Mouse (Mus musculus): ENCODE data around the gene Ptpre. TPM values are rescaled to one million over a fixed set of nuclear protein-coding genes. Genes with fewer than 3 reads are reported as not detected.
"Not testable (repeated sequence)": the region's sequence is repeated elsewhere in the genome, so short reads cannot be mapped to it uniquely, and the experiment has no call there.

The Ptpre gene
- polyA plus RNA-seq, 1 experiment = 2.4 TPM

DNA sequence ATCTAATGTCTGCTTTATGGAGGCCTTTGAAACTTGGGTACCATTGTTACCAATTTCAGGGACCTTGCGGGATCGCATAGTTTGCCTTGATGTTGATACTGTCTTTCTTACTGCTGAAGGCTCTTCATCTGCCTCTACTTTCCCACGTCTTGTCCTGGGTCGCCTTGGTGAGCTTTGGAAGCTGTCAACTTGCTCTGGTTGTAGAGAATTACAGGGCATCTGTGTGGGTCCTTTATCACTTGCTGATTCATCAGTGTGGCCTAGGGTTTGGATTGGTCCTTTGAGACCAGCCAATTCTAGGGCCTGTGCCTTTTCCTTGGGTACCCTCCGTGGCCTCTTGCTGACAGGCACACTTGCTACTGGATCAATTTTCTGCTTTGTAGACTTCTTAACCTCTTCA, 157.5 kb downstream of the Ptpre start:
- Histone ChIP-seq H3K4me3 (no peak overlapping the region), H3K79me2 (ENCODE audit: control insufficient read depth, insufficient read depth) (peaks cover 34% of the 10 kb centered on the region), H3K27me3 (ENCODE audit: control insufficient read depth, insufficient read depth, insufficient read length) (no peaks in the 10 kb centered on the region)

DNA sequence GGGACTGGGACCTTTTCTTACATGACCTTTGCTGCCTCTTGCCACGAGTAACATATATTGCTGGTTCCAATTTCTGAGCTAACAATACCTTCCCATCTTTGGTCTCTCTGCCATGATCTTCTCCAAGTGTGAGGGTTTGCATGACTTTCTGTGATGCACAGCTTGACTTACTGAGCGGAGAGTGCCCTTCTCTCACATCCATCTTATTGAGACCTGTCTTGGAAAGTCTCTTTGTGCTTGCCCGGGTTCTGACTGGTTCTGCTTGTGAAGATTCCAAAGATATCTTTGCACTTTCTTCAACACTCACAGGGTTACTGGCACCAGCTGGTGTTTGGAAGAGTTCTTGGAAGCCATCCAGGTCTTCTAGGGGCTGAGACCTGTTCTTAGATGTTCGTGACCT, 158.8 kb downstream of the Ptpre start:
- H3K36me3 ChIP-seq (ENCODE audit: control insufficient read depth, insufficient read depth) = peaks cover 50% of the 10 kb centered on the region
- no peak overlapping the region for H3ac ChIP-seq (ENCODE audit: control insufficient read depth, insufficient read length)
- TF ChIP-seq POLR2A (IDR thresholded peaks at IDR 0.05; ENCODE audit: insufficient read length, low read depth) (no peak), E2F4 (IDR thresholded peaks at IDR 0.05; ENCODE audit: insufficient read depth) (no peak), MYOD1 (IDR thresholded peaks at IDR 0.05; ENCODE audit: control insufficient read depth in 1 of 3, insufficient read length in 2 of 3, low read depth in 2 of 3) (no peak), TCF12 (IDR thresholded peaks at IDR 0.05; ENCODE audit: insufficient read depth, poor library complexity, severe bottlenecking) (no peak), REST (IDR thresholded peaks at IDR 0.05; ENCODE audit: insufficient read depth, insufficient read length) (no peak), USF1 (IDR thresholded peaks at IDR 0.05; ENCODE audit: low read depth) (no peak), MYOG (IDR thresholded peaks at IDR 0.05; ENCODE audit: control insufficient read depth in 1 of 3, insufficient read depth in 1 of 3, insufficient read length in 2 of 3, low read depth in 2 of 3) (no peak), POLR2AphosphoS2 (IDR thresholded peaks at IDR 0.05; ENCODE audit: insufficient read length, low read depth) (no peak), TCF3 (IDR thresholded peaks at IDR 0.05; ENCODE audit: insufficient read length, low read depth) (no peak), CEBPB (IDR thresholded peaks at IDR 0.05; ENCODE audit: insufficient read depth, poor library complexity, severe bottlenecking) (no peak), MAX (IDR thresholded peaks at IDR 0.05; ENCODE audit: low read depth) (no peak), SRF (IDR thresholded peaks at IDR 0.05; ENCODE audit: control insufficient read depth, insufficient read length, low read depth) (no peak)
- no peak overlapping the region for H3K4me2 ChIP-seq (ENCODE audit: low read depth)
- H3K4me3 ChIP-seq = no peak overlapping the region
- H3K79me2 ChIP-seq (ENCODE audit: control insufficient read depth, insufficient read depth) = peaks cover 34% of the 10 kb centered on the region
- no peaks in the 10 kb centered on the region for H3K27me3 ChIP-seq (ENCODE audit: control insufficient read depth, insufficient read depth, insufficient read length)

More for the DNA sequence above, 157.5 kb downstream of the Ptpre start:
- no peak for TF ChIP-seq POLR2AphosphoS2 (IDR thresholded peaks at IDR 0.05; ENCODE audit: insufficient read length, low read depth)
- no peak overlapping the region for H3ac ChIP-seq (ENCODE audit: control insufficient read depth, insufficient read length)
- H3K4me2 ChIP-seq (ENCODE audit: low read depth) = no peak overlapping the region
- peaks cover 46% of the 10 kb centered on the region for H3K36me3 ChIP-seq (ENCODE audit: control insufficient read depth, insufficient read depth)

DNA sequence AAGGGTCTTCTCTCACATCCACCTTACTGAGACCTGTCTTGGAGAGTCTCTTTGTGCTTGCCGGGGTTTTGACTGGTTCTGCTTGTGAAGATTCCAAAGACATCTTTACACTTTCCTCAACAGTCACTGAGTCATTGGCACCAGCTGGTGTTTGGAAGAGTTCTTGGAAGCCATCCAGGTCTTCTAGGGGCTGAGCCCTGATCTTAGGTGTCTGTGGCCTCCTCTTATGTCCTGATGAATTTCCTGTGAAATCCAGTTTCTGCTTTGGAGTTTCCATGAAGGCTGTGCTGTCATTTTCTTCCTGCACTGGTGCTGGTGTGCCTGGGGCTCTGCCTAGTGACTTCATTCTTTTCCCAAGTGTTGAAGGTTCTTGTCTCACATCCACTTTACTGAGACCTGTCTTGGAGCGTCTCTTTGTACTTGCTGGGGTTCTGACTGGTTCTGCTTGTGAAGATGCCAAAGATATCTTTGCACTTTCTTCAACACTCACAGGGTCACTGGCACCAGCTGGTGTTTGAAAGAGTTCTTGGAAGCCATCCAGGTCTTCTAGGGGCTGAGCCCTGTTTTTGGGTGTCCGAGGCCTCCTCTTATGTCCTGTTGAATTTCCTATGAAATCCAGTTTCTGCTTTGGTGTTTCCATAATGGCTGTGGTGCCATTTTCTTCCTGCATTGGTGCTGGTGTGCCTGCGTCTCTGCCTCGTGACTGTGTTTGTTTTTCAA, 159.9 kb downstream of the Ptpre start:
- peaks cover 34% of the 10 kb centered on the region for H3K79me2 ChIP-seq (ENCODE audit: control insufficient read depth, insufficient read depth)
- not testable (repeated sequence) for H3ac ChIP-seq (ENCODE audit: control insufficient read depth, insufficient read length); H3K27me3 ChIP-seq (ENCODE audit: control insufficient read depth, insufficient read depth, insufficient read length); H3K4me3 ChIP-seq
- H3K36me3 ChIP-seq (ENCODE audit: control insufficient read depth, insufficient read depth) = peaks cover 56% of the 10 kb centered on the region
- peak overlapping the region; percentile 18 for H3K4me2 ChIP-seq (ENCODE audit: low read depth)

DNA sequence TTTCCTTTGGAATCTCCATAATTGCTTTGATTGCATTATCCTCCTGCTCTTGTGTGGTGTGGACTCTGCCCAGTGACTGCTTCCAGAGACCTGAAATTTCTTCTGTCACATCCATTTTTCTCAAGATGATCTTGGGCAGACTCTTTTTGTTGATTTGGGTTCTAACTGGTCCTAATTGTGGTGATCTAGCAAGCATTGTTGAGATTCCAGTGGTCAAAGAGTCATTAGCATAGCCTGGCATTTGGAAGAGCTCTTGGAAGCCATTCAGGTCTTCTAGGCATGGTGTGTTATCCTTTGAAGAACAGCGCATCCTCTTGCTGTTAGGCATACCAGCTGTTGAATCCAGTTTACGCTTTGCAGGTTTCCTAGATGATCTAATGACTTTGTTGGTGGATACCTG, 161.1 kb downstream of the Ptpre start:
- H3ac ChIP-seq (ENCODE audit: control insufficient read depth, insufficient read length) = no peak overlapping the region
- H3K79me2 ChIP-seq (ENCODE audit: control insufficient read depth, insufficient read depth) = peaks cover 34% of the 10 kb centered on the region
- H3K27me3 ChIP-seq (ENCODE audit: control insufficient read depth, insufficient read depth, insufficient read length) = no peaks in the 10 kb centered on the region
- no peak for TF ChIP-seq POLR2A (IDR thresholded peaks at IDR 0.05; ENCODE audit: insufficient read length, low read depth)
- no peak for TF ChIP-seq TCF12 (IDR thresholded peaks at IDR 0.05; ENCODE audit: insufficient read depth, poor library complexity, severe bottlenecking)
- peaks cover 51% of the 10 kb centered on the region for H3K36me3 ChIP-seq (ENCODE audit: control insufficient read depth, insufficient read depth)
- peak overlapping the region; percentile 1 for H3K4me2 ChIP-seq (ENCODE audit: low read depth)
- no peak overlapping the region for H3K4me3 ChIP-seq

DNA sequence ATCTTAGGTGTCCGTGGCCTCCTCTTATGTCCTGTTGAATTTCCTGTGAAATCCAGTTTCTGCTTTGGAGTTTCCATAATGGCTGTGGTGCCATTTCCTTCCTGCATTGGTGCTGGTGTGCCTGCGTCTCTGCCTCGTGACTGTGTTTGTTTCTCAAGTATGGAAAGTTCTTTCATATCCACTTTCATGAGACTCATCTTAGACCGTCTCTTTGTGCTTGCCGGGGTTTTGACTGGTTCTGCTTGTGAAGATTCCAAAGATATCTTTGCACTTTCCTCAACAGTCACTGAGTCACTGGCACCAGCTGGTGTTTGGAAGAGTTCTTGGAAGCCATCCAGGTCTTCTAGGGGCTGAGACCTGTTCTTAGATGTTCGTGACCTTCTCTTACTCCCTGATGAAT, 162.1 kb downstream of the Ptpre start:
- Histone ChIP-seq H3K4me2 (ENCODE audit: low read depth) (peak overlapping the region; percentile 19), H3K79me2 (ENCODE audit: control insufficient read depth, insufficient read depth) (peaks cover 34% of the 10 kb centered on the region), H3K36me3 (ENCODE audit: control insufficient read depth, insufficient read depth) (peaks cover 51% of the 10 kb centered on the region)
- H3ac ChIP-seq (ENCODE audit: control insufficient read depth, insufficient read length); H3K27me3 ChIP-seq (ENCODE audit: control insufficient read depth, insufficient read depth, insufficient read length); H3K4me3 ChIP-seq: not testable (repeated sequence)

DNA sequence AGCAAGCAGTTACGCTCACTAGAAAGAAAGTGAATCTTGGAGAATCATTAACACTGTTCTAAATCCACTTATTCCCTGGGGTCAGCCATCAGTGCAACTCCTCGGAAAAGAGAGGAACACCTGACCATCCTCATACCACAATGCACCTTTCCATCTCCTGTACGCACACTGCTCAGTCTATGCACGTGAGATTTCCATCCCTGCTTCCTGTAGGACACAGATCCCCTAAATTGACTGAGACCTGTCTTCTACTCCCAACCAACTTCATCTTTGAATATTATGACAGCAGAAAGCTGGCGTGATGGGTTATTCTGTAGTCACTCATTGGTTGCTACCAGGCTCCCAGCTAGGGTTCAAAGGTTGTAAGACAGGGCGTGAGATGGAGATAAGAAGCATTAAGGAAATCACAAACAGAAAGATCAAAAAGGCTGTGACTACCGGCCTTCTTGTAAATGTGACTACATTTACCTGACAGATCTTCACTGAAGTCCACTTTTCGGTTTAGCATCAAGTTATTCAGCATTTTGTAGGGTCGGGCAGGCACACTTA, 166.4 kb downstream of the Ptpre start:
- Histone ChIP-seq H3K27me3 (ENCODE audit: control insufficient read depth, insufficient read depth, insufficient read length) (no peaks in the 10 kb centered on the region), H3K36me3 (ENCODE audit: control insufficient read depth, insufficient read depth) (peaks cover 41% of the 10 kb centered on the region), H3ac (ENCODE audit: control insufficient read depth, insufficient read length) (no peak overlapping the region), H3K4me2 (ENCODE audit: low read depth) (no peak overlapping the region), H3K4me3 (no peak overlapping the region), H3K79me2 (ENCODE audit: control insufficient read depth, insufficient read depth) (peaks cover 29% of the 10 kb centered on the region)
- TF ChIP-seq CEBPB (IDR thresholded peaks at IDR 0.05; ENCODE audit: insufficient read depth, poor library complexity, severe bottlenecking) (no peak), MAX (IDR thresholded peaks at IDR 0.05; ENCODE audit: low read depth) (no peak), POLR2AphosphoS2 (IDR thresholded peaks at IDR 0.05; ENCODE audit: insufficient read length, low read depth) (no peak), SRF (IDR thresholded peaks at IDR 0.05; ENCODE audit: control insufficient read depth, insufficient read length, low read depth) (no peak), MYOG (IDR thresholded peaks at IDR 0.05; ENCODE audit: control insufficient read depth in 1 of 3, insufficient read depth in 1 of 3, insufficient read length in 2 of 3, low read depth in 2 of 3) (no peak), TCF3 (IDR thresholded peaks at IDR 0.05; ENCODE audit: insufficient read length, low read depth) (no peak), USF1 (IDR thresholded peaks at IDR 0.05; ENCODE audit: low read depth) (no peak), MYOD1 (IDR thresholded peaks at IDR 0.05; ENCODE audit: control insufficient read depth in 1 of 3, insufficient read length in 2 of 3, low read depth in 2 of 3) (no peak), TCF12 (IDR thresholded peaks at IDR 0.05; ENCODE audit: insufficient read depth, poor library complexity, severe bottlenecking) (no peak), POLR2A (IDR thresholded peaks at IDR 0.05; ENCODE audit: insufficient read length, low read depth) (no peak), REST (IDR thresholded peaks at IDR 0.05; ENCODE audit: insufficient read depth, insufficient read length) (no peak), E2F4 (IDR thresholded peaks at IDR 0.05; ENCODE audit: insufficient read depth) (no peak)

Measured in myocyte (in vitro differentiated cells).